Mouse (Mus musculus): ENCODE measurements around the gene Asic2.

- TF ChIP-seq CTCF (IDR thresholded peaks at IDR 0.05; ENCODE audit: low read depth, low read length) (no peak), POLR2A (IDR thresholded peaks at IDR 0.05; ENCODE audit: extremely low read depth, insufficient read depth, low read length) (no peak)
These were observed 582.7 kb downstream of the Asic2 start for GRCm38 (mm10) chr11:81385547-81385946.

Measured in liver, adult 2 months (tissue).